Mouse (Mus musculus) layer of hippocampus, postnatal 25 days (tissue): ENCODE data around the gene Gtf2i. TPM values are rescaled to one million over a fixed set of nuclear protein-coding genes. Genes with fewer than 3 reads are reported as not detected.
A peak's percentile ranks its signal among the peaks of the same experiment; 100 is the strongest.

Experiments
- DNase-seq, 2 experiments: peaks; one replicate each; pipeline ENCODE4 v3.0.0; 2022; ENCODE audit warnings: mixed read lengths in 2 of 2, low spot score in 1 of 2; ENCODE audit errors: extremely low spot score in 1 of 2
- total RNA-seq, 2 experiments: library from RNA; stranded (reverse); gene quantifications; 2 replicates each; pipeline ENCODE4 v1.2.3; 2021

The Gtf2i gene
- total RNA-seq, 2 experiments from 2014 or later = 216 to 223 TPM

- DNase-seq = no peak
Measured at GRCm38 (mm10) chr5:134249245-134249649, 65.3 kb downstream of the Gtf2i start.

GRCm38 (mm10) chr5:134248608-134249244 lies 65.8 kb downstream of the Gtf2i start:
- no peak for DNase-seq

- DNase-seq = no peak
Measured at GRCm38 (mm10) chr5:134246146-134246545, 68.4 kb downstream of the Gtf2i start.

- DNase-seq = no peak
Measured at GRCm38 (mm10) chr5:134244890-134245289, 69.7 kb downstream of the Gtf2i start.

GRCm38 (mm10) chr5:134243661-134244436 lies 70.7 kb downstream of the Gtf2i start:
- DNase-seq = no peak

- DNase-seq = no peak
Measured at GRCm38 (mm10) chr5:134241831-134242230, 72.7 kb downstream of the Gtf2i start.

GRCm38 (mm10) chr5:134237936-134238760 lies 76.4 kb downstream of the Gtf2i start:
- no peak for DNase-seq

- DNase-seq = no peak
Measured at GRCm38 (mm10) chr5:134237508-134237907, 77.1 kb downstream of the Gtf2i start.

GRCm38 (mm10) chr5:134236796-134237195 lies 77.8 kb downstream of the Gtf2i start:
- DNase-seq = no peak

GRCm38 (mm10) chr5:134236241-134236640 lies 78.3 kb downstream of the Gtf2i start:
- no peak for DNase-seq

- DNase-seq = peak in 1 of 2 experiments; percentile 59
Measured at GRCm38 (mm10) chr5:134235111-134235510, 79.4 kb downstream of the Gtf2i start.

GRCm38 (mm10) chr5:134234205-134234604 lies 80.4 kb downstream of the Gtf2i start:
- no peak for DNase-seq

GRCm38 (mm10) chr5:134233244-134233651 lies 81.3 kb downstream of the Gtf2i start:
- DNase-seq = no peak

- no peak for DNase-seq
Measured at GRCm38 (mm10) chr5:134232568-134232967, 82.0 kb downstream of the Gtf2i start.

- DNase-seq = no peak
Measured at GRCm38 (mm10) chr5:134232111-134232510, 82.4 kb downstream of the Gtf2i start.

GRCm38 (mm10) chr5:134231376-134231775 lies 83.2 kb downstream of the Gtf2i start:
- no peak for DNase-seq

GRCm38 (mm10) chr5:134229391-134229790 lies 85.2 kb downstream of the Gtf2i start, which contains the start of gene Ncf1:
Ncf1 (minus strand) TSS chr5:134229625.
- DNase-seq = no peak

GRCm38 (mm10) chr5:134228249-134228638 lies 86.3 kb downstream of the Gtf2i start:
- no peak for DNase-seq

GRCm38 (mm10) chr5:134227574-134228248 lies 86.8 kb downstream of the Gtf2i start:
- DNase-seq = no peak

GRCm38 (mm10) chr5:134226946-134227345 lies 87.6 kb downstream of the Gtf2i start:
- DNase-seq = no peak
